Mouse (Mus musculus): ENCODE data around the gene Ssna1.
"Not testable (repeated sequence)": the region's sequence is repeated elsewhere in the genome, so short reads cannot be mapped to it uniquely, and the experiment has no call there.

Ssna1 gene

DNA sequence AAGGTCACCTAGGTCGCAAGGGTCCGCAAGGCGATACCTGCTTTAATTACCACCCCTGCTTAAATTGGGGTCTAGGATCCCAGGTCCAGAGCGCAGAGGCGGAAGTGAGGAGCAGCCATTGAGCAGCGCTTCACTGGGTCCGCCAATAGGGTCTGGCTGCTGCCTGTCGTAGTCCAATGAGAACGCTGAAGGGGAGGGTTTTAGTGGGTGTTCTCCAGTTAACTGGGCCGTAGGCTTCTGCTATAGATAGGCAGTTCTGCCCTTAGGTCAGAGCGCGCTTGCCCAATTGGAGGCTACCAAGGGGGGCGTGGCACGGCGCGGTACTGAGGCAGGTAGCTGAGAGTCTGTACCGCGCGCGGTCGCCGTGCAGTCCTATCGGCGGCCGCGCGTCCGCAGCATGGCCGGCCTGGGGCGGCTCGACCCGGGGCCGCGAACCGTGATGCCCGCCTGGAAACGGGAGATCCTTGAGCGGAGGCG lies 9.9 kb downstream of the Ssna1 start, which contains the start of gene Tprn:
Tprn (plus strand) TSS at position 328 of the 477 bp plus-strand sequence.
- peak; percentile 89 to 95 for DNase-seq (ENCODE audit: low spot score in 2 of 2)

- DNase-seq (ENCODE audit: low spot score in 2 of 2) = no peak
These were observed 10.4 kb downstream of the Ssna1 start for GRCm38 (mm10) chr2:25261870-25262269.

GRCm38 (mm10) chr2:25258887-25259286 lies 13.4 kb downstream of the Ssna1 start:
- no peak for DNase-seq (ENCODE audit: low spot score in 2 of 2)

GRCm38 (mm10) chr2:25257250-25257649 lies 15.0 kb downstream of the Ssna1 start:
- DNase-seq (ENCODE audit: low spot score in 2 of 2) = not testable (repeated sequence)

- DNase-seq (ENCODE audit: low spot score in 2 of 2) = peak in 1 of 2 experiments; percentile 52
These were observed 15.7 kb downstream of the Ssna1 start for GRCm38 (mm10) chr2:25256443-25257109.

DNA sequence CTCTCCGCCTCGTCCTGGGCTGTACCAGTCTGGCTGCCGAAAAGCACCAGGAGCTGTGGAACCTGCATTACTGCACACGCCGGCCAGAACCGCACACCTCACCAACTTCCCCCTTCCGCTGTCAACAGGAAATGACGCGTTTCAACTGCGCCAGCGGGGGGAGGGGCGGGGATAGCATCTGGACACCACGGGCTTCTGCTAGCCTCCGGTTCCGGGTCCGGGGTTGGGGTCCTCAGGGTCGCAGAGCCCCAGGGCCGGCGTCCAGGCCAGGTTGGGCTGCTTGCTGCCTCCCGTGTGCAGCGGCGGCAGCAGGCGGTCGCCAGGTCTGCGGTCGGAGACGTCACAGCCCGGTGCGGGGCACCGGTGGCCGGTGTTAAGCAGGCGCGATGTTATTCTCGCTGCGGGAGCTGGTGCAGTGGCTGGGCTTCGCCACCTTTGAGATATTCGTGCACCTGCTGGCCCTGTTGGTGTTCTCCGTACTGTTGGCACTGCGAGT lies 16.9 kb downstream of the Ssna1 start, which contains the start of gene Tmem203:
Tmem203 (plus strand) TSS at position 156 of the 496 bp plus-strand sequence.
- DNase-seq (ENCODE audit: low spot score in 2 of 2) = peak; percentile 86

DNA sequence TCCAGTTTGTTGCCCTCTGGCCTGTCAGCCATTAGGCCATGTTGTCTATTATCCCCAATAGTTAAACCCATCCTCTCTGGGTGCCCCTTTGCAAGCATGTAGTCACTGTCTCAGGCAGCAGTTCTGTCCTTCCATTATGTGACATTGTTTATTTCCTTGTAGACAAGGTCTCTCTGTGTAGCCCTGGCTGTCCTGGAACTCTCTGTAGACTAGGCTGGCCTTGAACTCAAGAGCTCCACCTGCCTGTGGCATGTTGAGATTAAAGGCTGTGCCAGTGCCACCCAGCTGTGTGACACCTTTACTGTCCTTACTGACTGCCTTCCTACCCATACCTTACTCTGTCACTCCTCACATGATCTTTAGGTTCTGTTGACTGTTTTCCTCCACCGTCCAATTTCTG lies 19.9 kb downstream of the Ssna1 start:
- DNase-seq (ENCODE audit: low spot score in 2 of 2) = no peak

GRCm38 (mm10) chr2:25246183-25247072 lies 25.8 kb downstream of the Ssna1 start, which contains the start of gene AL732309.1:
TSS of gene AL732309.1 (minus strand) at chr2:25246863.
- DNase-seq (ENCODE audit: low spot score in 2 of 2) = no peak

- DNase-seq (ENCODE audit: low spot score in 2 of 2) = no peak
These were observed 28.1 kb downstream of the Ssna1 start for GRCm38 (mm10) chr2:25244144-25244543.

GRCm38 (mm10) chr2:25243342-25243741 lies 28.9 kb downstream of the Ssna1 start:
- DNase-seq (ENCODE audit: low spot score in 2 of 2) = no peak

GRCm38 (mm10) chr2:25242101-25242506 lies 30.1 kb downstream of the Ssna1 start, which contains the start of the genes Rnf208 and Cysrt1:
TSS of gene Rnf208 (plus strand) at chr2:25242255.
TSS of gene Cysrt1 (minus strand) at chr2:25242452.
- no peak for DNase-seq (ENCODE audit: low spot score in 2 of 2)

DNA sequence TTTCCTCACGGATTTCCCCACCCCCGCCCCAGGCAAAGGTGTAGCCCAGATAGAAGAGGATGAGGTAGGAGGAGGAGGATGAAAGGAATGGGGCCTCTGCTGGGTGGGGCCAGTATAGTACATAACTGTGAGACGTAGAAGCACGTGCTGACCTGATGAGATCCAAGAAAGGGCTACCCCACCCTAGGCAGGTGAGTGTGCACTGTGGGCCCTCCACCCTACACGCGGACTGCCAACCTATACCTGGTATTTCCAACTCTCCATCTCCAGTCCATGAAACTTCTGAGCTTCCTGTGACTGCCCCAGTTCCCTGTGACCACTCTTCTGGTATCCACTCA lies 30.8 kb downstream of the Ssna1 start:
- DNase-seq (ENCODE audit: low spot score in 2 of 2) = no peak

DNA sequence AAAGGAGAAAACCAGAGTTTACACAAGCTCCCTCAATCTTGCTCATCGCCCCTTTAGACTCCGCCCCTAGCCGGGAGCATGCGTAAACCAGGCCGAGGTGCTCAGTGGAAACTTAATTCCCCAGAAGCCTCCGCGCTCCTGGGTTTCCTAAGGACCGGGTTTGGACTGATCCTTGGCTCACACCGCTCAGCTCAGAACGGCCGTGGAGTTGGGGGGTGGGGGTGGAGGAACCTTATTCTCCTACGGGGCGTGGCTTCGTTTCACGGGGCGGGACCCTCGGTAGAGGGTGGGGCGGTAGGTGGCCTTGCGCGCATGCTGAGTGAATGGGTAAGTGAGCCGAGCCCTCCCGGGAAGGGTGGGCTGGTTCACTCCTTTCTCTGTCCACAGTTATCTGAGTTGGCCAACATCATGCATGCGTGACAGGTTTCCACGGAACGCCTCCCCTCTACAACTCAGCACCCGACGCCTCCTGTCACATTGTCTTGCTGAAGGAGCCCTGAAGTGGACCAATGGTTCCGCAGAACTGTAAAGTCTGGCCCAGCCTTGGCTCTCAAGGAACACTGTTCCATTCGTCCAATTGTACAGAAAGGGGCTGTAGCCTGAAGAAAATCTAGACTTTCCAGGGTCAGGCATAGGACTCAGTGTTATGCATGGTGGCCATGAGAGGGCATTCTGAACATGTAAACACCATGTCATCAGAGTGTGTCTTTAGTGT lies 31.4 kb downstream of the Ssna1 start:
- DNase-seq (ENCODE audit: low spot score in 2 of 2) = peak; percentile 43 to 71

GRCm38 (mm10) chr2:25240310-25240709 lies 31.9 kb downstream of the Ssna1 start:
- DNase-seq (ENCODE audit: low spot score in 2 of 2) = no peak

DNA sequence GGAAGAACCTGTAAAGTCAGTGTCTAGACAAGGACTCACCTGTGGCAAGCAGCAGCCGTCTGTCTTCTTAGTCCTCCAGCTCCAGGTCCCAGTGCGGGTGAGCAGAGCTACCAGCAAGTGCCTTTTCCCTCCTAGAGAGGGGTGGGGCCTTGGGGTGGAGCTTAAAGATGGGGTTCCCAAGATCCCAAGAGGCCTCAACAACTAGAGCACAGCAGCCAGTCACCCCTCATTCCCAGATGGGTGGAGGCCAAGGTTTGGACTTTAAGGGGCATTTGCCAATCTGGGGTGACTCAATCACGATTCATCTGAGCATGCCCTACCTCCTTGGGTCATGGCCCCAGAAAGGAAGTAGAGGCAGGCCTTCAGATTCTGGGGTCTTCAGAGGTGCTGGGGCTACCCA lies 32.5 kb downstream of the Ssna1 start:
- no peak for DNase-seq (ENCODE audit: low spot score in 2 of 2)

GRCm38 (mm10) chr2:25238106-25238505 lies 34.1 kb downstream of the Ssna1 start:
- DNase-seq (ENCODE audit: low spot score in 2 of 2) = no peak

- peak; percentile 79 to 81 for DNase-seq (ENCODE audit: low spot score in 2 of 2)
These were observed 34.7 kb downstream of the Ssna1 start for GRCm38 (mm10) chr2:25237522-25237921.

DNA sequence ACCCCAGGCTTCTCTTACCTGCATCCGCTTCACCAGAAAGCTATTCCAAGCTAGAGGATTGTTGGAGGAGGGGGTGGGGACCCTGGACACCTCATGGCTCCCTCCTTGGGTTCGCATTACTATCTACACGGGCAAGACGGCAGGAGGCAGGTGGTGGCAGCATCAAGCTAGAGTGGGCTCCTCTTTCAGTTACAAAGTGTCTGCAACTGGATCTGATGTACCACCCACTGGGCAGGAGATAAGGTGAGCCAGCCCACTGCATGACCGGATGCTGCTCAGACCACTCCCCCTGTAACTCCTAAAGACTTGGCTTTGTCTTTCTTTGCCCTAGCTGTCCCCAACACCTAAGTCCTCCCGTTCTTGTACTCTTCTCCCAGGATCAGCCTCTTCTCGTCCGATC lies 35.6 kb downstream of the Ssna1 start, which contains the start of gene Rnf224:
Rnf224 (minus strand) TSS at position 174 of the 400 bp plus-strand sequence.
- DNase-seq (ENCODE audit: low spot score in 2 of 2) = no peak

DNA sequence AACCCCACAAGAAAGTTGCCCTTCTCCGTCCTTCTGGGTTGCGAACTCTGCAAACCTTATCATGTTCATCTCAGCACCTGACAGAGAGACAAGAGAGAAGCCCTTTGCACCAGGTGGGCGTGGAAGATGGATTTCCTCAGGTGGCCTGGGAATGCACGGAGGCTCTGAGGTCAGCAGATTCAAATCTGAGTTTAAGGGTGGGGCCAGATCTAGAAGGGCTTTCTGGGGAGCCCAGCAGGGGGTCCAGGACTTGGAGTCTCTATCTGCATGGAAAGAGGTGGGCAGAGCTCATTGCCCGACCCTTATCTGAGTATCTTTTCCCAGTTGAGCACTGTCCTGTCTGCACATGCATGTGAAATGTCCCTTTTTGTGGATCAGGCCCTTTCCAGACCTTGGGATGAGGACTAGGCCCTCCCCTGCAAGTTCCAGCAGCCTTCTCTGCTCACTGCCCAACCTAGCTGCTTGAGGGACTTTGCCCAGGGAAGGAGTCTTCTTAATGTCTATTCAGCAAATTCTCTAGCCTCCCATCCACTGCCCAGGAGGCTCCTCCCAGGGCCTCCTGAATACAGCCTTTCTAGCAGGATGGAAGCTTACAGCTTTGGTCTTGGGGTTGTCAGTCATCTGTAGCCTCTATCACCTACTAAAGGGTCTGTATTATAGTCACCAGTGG lies 37.6 kb downstream of the Ssna1 start:
- no peak for DNase-seq (ENCODE audit: low spot score in 2 of 2)

GRCm38 (mm10) chr2:25234050-25234449 lies 38.2 kb downstream of the Ssna1 start, which contains the start of gene Slc34a3:
TSS of gene Slc34a3 (minus strand) at chr2:25234364.
- DNase-seq (ENCODE audit: low spot score in 2 of 2) = no peak

DNA sequence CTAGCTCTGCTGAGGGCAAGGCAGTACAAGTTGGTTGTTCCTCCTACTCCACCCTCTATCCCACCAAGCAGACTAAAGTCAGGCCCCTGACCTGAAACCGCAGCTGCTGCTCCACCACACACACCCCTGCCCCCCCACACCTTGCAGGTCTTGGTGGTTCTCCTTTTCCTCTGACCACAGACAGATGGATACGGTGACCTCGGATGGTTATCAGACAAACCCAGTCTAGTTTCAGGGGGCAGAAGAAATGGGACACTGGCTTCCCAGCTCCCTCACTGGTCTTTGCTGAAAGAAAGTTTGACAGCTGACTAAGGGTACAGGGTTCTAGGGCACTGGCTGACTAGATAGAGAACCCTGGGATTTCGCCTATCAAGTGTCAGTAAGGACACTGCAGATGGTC lies 38.8 kb downstream of the Ssna1 start:
- no peak for DNase-seq (ENCODE audit: low spot score in 2 of 2)

All from urinary bladder, postnatal 36 days (tissue).